Mouse (Mus musculus): ENCODE data around the gene Filip1.

Filip1 gene

DNA sequence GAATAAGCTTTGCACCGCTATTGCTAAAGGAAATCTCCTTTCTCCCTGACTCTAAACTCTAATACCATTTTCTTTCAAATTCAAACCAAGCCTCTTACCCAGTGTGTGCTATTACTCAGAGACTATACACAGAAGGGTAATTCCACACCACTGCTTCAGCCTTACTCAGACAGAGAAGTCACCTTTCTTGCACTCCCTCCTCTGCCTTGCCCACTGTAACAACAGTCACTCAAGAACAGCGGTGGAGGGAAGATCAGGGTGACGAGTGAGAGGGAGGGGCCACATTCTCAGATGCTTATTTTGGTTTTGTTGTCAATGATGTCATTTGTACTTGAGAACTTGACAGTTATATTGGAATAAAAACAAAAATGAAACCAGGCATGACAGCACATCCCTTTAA lies 65.2 kb downstream of the Filip1 start:
- DNase-seq, result no peak

DNA sequence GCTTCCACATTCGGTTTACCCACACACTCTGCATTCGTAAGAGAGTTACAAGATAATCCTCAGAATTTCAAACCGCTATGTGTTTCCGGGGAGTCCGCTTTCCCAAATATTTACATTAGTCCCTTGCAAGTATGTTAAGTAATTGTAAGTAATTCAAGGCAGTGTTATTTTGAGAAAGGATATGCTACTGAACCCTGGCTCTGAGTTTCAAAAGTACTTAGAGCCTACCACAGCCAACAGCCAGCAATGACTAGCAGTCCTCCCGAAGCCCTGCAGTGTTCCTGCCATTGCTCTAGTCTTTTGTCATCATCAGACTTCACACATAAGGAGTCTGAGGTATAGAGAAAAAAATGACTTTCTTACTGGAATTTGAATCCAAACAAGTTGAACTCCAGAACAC lies 67.8 kb downstream of the Filip1 start:
- DNase-seq, result no peak

DNA sequence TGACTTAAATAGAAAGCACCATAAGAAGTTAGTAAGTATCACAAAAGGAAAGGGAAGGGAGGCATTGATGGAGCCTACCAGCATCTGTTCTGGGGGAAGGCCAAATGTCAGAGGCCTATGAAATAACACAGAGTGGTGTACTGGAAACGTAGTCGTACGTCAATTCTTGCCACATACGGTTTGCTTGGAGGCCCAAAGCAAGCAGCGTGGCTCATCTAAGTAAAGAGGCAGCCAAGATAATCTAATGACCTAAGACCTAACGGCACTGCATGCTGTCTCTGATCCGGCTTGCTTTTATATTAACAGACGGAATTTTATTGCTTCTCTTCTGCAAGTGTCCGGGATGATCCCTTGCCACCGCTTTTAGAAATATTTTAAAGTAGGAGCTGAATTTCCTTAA lies 68.7 kb downstream of the Filip1 start:
- DNase-seq, result no peak

DNA sequence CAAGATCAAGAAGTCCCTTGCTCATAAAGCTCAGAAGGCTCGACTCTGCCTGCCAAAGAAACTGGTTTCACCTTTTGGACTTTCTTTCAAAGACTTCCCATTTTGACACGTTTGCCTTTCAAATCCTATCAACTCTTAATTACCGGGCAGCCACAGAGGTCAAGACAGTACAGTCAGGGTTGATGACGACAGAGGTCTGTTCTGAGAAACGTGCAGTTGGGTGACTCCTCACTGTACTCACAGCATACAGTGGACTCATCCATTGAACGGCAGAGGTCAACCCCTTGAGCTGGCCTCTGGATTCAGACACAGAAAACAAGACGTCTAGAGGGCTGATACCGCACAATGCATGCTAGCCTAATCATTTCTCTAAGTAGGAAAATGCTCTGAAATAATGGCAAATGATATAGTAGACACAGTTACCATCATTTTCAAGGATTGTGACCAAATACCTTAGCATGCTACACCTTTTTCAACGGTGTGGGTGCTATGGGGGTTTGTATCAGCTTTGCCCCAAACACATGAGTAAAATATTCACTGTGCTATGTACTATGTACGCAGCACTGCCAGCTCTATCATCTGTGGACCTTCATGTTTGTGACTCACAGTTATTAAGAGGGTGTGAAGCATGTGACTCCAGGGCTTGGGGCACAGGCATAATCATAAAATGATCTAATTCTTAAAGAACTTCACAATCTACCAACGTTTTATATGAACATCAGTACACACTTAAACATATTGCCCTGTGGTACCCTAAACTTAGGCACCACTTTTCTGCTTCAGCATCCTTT lies 74.0 kb downstream of the Filip1 start:
- DNase-seq, result no peak

DNA sequence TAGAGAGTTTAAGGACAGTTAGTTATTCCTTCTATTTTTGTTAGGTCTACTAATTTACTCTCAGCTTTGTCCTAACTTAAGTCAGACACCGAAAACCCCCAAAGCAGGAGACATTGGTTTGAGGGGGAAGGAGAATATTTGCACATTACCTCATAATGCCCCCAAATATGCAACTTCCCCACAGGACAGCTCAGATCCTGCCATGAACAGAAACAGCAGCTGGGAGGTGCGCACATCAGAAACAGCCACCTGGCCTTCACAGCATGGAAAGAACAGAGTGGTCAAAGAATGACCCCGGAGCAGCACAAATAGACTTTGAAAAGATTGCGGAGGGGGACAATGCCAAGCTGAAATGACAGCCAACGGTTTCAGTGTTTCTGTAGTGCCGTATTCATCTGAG lies 75.1 kb downstream of the Filip1 start:
- DNase-seq, result no peak

DNA sequence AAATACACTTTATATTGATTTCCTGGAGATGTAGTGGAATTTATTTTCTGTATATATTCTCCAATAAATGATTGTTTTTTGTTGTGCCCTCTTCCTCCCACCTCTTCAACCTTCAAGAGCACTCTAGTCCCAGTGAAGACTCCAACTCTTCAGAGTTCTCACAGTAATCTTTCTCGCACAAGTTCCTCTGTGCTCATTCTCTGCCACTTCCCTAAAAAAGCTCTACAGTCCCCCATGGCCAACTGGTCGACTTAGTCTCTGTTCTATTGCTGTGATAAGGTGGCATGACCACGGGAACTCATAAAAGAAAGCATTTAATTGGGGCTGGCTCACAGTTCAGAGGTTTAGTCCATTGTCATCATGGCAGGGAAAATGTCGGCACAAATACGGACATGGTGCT lies 80.1 kb downstream of the Filip1 start:
- DNase-seq, result no peak

DNA sequence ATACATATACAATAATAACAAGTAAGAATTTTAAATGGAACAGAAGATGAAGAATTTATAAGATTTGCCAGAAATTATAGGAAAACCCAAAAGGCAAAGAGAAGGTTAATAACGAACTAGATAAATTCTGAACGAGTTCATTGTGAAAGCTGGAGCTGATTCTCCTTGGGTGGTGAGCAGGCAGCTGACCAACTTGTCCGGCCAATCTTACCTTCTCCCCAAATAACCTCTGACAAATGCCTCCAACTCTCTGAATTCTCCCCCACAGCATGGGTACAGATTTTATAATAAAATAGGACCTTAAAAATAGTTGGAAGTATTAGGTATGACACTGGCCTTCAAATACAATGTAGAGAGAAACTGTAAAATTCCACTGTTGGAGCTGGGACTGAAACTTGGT lies 84.6 kb downstream of the Filip1 start:
- no peak for DNase-seq

DNA sequence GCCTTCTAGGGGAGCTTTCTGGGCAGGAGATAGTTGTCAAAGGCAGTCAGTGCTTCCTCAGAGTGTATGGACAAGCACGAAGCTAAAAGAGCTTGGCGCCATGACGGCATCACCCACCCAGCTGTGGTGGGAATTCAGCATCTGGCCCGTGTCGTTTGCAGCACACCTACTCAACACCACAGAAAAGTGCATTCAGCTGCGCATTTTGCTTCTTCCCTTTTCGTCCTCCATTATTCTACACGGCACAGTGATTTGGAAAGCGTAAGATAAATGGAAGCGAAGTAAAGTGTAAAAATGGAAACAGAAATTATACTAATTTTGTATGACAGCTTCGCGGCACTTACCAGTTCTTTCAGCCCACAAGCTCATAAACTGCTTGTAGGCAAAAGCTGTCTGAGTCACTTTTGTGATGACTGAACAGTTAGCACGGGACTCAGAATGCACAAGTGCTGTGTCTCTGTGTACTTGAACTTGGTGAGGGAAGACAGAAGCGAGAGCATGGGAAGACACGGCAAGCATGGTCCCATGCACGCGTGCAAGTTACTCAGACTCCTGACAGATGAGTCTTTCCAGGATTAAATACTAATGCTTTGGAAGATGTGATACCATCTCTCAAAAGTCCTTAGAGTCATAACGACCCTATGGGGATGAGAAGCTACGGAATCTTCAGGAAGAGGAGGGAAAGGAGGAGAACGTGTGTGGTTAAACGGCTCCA lies 85.3 kb downstream of the Filip1 start:
- DNase-seq, result peak; percentile 30

DNA sequence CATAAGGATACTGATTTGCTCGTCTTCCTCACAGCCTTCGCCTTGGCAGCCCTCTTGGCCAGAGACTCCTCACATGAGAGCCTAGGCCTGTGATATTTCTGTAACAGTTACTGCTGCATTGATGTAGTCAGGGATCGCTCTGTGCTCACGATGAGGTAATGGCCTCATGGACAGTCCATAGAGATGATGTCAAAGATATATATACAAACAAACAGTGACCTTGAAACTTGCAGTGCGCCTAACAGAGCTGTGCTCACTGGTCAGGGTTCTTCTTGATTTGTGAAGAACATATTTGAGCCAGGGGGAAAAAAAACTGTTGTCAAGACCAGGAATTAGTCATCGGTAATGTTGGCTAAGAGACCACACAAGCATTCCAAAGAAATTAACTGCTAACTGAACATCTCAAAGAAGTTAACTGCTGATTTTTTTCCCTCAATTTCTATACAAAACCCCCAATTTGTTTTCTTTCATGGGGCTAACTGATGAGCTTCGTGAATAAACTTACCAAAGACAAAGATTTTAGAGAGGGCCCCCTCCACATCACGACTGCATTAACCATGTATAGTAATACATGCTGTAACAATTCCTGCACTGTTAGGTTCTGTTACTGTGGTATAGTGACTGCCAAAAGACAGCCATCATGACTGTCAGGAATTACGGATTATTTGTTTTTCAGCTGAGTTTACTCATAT lies 86.0 kb downstream of the Filip1 start:
- DNase-seq, result no peak

DNA sequence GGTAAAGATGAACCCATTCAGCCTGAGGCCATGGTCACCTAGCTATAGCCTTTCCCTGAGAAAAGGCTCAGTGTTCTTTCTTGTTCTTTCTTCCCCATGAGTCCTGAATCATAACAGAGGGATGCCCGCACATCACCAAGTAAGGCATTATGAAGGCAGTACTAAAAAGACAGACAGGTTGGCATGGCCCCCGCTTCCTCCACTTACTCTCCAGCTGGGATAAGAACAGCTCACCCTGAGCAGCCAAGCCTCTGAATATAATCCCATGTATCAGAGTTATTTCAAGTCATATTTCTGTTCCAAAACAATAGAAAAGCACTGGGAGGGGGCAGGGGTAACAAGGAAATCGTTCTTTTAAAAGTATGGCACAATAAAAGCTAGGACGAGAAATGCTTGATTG lies 86.7 kb downstream of the Filip1 start:
- DNase-seq, result no peak

DNA sequence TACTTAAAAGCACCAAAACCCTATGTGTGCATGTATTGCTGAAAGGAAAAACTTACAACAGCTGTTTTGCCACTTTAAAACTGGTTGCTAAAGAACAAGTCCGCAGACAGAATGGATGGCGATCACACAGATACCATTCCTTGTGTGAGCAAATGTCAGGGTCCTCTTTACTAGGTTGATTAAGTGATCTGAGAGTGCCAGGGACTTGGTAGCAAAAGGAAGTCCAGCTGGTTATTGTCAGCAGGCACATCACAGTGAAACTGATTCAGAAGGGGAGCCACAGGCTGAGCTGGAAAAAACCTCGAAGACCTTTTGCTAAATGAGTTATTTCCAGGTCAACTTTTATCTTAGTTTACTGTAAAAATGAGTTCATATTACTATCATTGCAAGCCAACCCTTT lies 89.4 kb downstream of the Filip1 start:
- DNase-seq, result no peak

DNA sequence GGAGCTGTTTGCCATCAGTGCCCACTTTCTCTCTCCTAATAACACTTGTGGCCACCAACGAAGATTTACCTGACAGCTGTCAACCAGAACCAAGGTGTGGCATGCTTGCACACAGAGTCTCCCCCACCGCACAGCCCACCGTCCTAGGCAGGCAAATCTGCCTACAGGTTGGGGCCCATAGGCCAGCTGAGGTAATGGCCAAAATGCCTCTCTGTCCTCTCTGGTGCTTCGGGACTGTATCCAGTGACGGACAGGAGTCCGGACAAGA lies 90.2 kb downstream of the Filip1 start:
- no peak for DNase-seq

DNA sequence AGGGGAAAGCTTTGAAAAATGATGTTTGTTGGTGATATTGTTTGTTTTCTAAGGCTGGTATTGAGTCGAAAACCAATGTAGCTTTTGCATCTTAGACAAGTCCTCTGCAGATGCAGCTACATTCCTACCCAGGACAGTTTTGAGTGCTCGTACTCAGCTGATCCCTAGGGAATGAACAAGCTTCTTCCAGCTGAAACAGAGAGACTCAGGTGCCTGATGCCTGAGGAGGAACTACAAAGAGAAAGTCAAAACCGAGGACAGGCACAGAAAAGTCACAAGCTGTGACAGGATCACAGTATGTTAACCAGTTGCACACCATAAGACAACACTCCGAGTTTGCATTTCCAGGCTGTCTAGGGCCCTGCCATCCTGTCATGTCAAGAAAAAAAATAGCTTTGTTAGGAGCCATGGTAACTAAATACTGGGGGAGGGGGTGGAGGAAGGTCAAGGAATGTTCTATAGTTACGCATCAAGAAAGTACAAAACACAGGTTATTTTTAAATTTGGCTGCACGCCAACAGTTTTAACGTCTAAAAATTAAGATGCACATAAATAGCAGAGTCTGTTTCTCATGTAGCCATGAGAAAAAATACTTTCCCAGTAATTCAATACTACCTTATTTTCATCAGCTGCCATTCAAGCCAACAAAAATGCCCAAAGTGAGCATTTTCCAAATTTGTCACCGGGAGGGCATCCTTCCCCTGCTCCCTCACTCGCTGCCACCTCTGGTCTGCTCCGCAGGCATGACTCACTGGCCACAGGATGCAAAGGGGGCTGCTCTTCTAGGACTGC lies 90.8 kb downstream of the Filip1 start:
- no peak for DNase-seq

DNA sequence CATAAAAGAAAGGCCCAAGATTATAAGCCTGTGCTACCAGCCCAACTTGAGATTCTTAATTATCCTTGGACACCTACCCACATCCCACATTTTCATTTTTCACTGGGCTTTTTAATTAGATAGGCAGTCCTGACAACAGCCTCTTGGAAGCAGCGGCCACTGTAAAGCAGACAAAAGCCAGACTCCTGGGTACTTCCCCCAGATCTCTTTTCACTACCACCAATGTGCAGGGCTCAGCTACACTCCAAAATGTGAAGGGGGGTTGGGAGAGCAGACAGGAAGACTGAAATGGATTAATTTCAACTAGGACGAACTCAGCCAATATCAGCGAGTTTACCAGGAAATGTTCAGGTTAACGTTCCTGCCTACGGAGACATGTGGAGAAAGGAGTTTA lies 92.1 kb downstream of the Filip1 start:
- no peak for DNase-seq

DNA sequence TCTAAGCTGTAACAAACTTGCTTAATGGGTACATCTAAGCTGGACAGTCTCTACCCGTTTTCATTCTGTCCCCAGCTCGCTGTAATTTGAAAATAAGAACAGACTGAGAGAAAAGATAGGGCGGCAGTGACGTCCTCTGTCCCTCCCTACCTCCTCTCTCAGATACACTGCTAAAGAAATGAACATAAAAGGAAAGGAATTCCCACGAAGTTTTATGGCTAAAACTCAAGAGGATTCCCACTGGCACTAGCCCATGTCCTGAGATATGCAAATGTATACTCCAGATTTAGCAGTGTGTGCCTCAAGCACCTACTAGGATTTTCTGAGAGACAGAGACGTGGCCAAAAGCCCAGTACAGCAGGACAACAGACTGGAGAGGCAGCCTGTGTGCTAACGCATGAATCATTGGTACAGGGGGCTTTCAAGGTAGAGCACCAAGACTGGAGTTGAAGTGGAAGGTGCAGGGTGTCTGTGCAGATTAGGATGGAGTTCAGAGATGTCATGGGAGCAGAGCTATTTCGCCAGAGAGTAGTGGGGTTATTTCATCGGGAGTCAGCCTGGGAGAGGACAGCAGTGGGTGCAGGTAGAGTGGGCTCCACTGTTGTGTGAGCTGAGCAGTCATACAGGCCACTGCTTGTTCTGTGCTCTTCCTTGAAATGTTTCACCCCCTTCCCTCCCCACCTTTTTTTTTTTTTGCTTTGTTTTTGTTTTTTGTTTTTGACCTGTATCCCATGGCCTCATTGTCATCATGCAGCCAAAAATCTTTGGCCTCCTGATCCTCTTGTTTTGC lies 92.7 kb downstream of the Filip1 start:
- DNase-seq, result no peak

DNA sequence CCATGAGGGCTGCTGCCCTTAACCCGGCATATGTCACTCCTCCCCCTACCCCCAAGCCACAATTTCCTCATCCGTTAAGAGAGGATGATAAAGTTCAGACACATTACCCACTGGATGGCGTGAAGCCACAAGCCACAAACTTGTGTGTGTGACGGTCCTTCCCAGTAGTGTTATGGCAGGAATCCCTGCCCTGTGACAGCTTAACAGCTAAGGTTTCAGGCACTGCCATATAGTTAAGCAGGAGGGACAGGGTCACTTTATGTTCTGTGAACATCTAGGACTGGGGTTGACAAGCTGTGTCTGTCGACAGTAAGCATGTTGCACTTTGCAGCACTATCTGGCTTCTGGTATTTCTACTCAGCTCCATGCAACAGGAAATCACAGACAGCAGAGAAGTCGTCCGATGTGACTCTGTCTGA lies 93.3 kb downstream of the Filip1 start:
- DNase-seq, result no peak

DNA sequence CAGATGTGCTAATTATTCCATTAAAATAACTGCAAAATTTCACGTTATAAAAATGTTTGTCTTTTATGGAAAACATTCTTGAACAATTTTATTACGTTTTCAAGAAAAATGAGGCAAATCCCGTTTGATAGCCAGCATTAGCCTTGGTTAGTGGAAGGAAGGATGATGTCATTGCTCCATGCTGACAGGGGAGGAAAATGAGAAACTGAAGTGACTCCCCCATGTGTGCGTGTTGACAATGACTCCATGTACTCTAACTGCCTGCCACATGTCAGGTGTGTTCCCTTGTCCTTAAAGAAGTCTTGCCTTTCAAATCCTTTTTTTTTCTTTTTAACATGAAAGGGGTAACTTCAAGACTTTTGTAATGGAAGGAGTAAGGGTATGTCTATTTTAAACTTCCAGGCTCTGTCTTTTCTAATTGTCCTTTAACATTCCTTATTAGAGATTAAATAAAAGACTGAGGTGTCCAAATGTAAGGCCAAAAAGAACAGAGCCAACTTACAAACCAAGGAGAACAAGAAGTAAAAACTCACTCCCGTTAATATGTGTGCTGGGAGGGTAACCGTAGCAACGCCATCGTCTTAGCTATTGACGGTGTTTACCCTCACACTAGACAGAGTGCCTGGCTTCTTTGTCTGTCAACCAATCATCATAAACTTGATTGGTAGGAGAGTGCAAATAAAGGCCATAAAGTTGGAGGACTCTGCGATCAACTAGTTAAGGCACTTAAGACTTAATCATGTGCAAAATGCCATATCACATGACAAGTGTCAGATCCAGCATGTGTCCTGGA lies 94.1 kb downstream of the Filip1 start:
- DNase-seq, result no peak

DNA sequence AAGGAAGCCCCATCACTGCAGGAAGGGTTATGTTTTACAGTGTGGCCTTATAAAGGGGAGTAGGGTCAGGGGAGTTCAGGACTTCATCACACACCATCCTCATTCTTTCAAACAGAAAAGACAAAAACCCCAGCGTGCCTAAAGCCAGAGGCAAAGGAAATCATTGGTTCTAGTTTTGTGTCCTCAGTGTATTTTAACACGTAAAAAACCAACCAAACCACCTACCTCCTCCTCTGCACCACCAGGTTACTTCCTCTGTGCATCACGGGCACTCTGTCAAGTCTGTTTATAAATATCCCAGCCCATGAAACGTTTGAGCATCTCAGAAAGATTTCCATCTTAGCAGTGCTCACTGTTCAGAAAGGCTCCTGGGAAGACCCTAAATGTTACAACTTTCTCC lies 98.4 kb downstream of the Filip1 start:
- DNase-seq, result no peak

DNA sequence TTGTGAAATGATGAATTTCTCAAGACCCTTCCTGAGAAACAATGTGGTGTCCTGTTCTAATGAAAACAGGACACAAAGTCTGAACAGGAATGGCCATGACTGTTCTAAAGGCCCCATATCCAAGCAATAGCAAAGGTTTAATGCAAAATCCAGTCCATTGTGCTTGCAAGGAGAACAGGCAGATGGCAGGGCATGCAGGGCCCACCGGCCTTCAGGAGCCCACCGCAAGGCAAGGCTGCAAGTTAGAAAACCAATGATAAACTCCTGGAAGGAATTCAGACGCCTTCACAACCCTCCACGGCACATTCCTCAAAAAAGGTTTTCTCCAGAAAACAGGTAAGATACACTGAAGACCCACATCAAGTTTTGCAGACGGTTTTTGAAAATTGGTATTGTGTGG lies 99.7 kb downstream of the Filip1 start:
- no peak for DNase-seq

DNA sequence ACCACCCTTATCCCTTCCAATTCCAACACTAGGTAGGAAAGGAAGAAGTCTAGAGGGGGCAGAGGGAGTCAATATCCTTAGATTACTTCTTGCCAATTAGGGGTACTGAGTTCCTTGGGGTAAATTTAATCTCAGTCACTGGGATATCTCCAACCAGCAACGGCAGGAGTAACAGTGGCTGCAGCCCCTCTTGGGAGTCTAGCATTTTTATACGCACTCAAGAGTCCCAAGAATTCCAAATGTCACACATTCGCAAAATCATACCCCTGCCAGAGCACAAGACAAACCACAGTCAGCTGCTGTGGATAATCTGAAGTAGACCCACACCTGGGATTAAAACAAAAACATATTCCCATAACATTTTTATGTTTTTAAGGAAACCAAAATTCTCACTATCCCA lies 102.5 kb downstream of the Filip1 start:
- no peak for DNase-seq

DNA sequence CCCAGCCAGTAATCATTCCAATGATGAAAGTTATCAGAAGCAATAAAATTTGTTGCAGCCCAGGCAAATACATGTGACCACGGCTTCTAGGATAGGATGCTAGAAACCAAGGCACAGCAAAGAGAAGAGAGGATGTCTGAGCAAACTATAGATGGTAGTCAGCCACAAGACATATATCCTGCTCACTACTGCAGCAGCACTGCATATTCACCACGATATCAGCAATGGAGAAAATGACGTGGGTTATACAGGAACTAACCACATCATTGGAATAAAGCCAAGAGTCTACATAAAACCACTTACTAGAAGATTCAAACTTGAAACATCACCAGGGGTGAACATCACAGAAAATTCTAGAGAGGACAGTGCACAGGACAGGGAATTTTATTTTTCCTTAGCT lies 113.8 kb downstream of the Filip1 start:
- DNase-seq, result no peak

DNA sequence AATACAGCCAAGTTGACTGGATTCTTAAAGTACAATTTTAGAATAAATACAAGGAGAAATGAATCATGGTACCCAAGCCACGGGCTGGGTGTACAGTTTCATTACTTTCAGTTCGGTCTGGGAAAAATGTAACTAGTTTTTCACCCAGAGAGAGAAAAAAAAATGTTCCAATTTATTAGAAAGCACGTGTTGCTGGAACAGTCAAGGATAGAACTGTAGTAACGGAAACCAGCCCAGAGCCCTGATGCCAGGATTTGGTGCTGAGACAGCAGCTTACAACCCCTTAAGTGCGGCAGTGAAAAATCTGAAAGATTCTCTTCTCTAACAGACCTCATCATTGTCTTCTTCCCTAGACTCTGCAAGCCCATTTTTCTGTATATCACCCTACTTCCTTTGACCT lies 118.0 kb downstream of the Filip1 start:
- DNase-seq, result no peak

Measured in retina, postnatal 1 day (tissue).